Mouse (Mus musculus) layer of hippocampus, postnatal 25 days (tissue): Measurements from ENCODE around the gene Ipo7. TPM values are rescaled to one million over a fixed set of nuclear protein-coding genes. Genes with fewer than 3 reads are reported as not detected.
"Not testable (repeated sequence)": the region's sequence is repeated elsewhere in the genome, so short reads cannot be mapped to it uniquely, and the experiment has no call there.

Experiments
- DNase-seq, 2 experiments: peaks; one replicate each; pipeline ENCODE4 v3.0.0; 2022; ENCODE audit warnings: mixed read lengths in 2 of 2, low spot score in 1 of 2; ENCODE audit errors: extremely low spot score in 1 of 2
- total RNA-seq, 2 experiments: library from RNA; stranded (reverse); gene quantifications; 2 replicates each; pipeline ENCODE4 v1.2.3; 2021

Ipo7 gene
- 100 to 1,000 TPM in 1 of 2 experiments, 10 to 100 TPM in 1; 99.5 to 104 TPM for total RNA-seq

DNA sequence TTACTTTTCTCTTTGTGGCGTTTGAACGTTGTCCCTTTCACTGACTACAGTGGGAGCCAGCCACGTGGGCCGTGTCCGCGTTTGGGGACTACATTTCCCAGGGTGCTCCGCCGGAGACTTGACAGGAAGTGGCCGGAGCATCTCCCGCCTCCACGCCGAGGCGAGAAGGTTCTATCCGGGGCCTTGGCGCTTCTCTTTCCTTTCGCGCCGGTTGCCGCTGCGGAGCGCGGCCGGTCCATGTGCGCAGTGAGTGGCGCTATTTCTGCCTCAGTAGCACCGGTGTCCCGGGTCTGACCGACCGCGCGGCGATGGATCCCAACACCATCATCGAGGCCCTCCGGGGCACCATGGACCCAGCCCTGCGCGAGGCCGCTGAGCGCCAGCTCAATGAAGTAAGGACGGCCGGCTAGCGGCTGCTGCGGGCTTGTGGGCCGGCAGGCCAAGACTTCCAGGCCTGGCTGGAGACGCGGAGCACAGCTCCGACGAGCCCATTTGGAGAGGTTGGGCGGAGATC, at the start of gene Ipo7:
Ipo7 (plus strand) TSS at position 158 of the 514 bp plus-strand sequence.
- peak; percentile 81 to 83 for DNase-seq

DNA sequence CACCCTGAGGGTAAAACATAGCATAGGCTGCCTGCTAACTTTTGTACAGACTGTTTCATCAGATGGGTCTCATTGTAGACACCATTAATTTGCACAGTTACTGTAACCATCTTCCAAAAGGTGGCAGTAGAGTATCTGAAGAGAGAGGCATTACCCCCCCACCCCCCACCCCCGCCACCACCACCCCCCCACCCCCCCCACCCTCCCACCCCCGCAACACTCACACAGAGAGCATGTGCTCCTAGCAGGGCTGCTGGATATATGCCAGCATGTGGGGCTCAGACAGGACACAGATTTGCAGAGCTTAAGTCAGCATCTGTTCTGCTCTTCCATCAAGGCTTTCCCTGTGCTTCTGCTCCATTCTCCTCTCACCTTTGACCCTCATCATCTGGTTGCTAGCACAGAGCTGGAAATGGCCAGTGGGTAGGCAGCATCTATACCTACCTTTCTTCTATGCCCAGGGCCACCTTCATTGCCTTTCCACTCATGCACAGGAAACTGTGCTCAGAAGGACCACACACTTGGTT, 49.1 kb upstream of the Ipo7 start:
- peak; percentile 19 to 28 for DNase-seq

DNA sequence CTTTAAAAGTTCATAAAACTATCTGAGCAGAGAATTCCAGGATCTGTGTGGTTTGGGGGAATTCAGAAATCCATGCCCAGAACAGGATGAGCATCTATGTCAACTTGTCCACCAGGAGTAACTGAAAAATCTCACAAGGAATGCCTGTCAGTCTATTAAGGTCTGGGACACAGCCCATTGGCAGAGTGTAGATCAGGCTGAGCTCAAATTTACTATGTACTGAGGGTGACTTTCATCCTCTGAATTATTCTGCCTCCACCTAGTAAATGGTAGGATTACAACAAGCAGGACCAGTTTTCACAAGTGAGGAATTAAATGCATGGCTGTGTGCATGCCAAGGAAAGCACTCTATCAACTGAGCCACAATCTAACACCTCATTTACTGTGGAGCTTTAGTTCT, 48.5 kb upstream of the Ipo7 start:
- no peak for DNase-seq

DNA sequence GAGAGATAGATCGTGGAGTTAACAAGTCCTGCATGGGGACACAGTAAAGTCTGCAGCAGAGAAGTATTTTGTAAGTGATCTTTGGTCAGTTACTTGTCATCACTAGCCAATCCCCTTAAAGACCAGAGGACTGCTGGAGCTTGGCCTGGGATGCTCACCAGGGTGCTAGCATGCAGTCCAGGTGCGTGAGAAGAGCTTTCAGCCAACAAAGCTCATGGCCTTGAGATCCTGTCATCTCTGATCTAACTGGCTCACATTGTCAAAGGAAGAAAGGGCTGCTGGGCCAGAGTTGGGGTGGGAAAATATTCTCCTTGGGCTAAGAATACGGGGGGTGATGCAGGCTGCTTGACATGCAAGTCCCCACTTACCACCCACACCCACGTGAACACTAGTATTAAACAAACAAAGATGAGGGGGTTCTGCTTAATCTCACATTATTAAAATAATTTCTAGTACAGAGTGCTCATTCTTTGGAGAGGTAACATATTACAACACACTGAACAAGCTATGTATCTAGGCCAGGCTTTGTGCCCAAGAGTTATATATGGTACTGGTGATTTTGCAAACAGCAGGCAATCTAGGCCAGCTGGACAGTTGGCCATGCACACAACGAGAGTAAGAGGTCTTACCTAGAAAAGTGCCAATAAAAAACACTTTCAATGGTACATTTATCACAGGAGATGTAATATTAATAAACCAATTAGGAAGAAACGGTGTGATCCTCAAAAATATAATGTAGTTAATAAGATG, 41.9 kb upstream of the Ipo7 start:
- DNase-seq = no peak

DNA sequence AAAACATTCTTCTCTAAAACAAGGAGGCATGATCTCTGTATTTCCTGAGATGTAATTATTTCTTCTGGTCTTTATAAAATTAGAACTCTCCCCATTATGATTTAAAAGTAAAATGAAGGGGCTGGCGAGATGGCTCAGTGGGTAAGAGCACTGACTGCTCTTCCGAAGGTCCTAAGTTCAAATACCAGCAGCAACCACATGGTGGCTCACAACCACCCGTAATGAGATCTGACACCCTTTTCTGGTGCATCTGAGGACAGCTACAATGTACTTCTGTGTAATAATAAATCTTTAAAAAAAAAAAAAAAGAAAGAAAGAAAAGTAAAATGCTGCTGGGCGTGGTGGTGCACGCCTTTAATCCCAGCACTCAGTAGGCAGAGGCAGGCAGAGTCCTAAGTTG, 40.9 kb upstream of the Ipo7 start:
- not testable (repeated sequence) for DNase-seq

DNA sequence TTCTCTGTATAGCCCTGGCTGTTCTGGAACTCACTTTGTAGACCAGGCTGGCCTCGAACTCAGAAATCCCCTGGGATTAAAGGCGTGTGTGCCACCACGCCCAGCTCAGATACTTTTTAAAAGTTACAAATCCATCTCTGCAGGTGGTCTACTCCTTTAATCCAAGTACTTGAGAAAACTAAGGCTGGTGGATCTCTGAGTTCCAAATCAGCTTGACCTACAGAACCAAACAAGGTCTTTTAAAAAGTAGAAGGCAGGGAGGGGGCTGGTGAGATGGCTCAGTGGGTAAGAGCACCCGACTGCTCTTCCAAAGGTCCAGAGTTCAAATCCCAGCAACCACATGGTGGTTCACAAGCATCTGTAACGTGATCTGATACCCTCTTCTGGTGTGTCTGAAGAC, 33.5 kb upstream of the Ipo7 start:
- not testable (repeated sequence) for DNase-seq

DNA sequence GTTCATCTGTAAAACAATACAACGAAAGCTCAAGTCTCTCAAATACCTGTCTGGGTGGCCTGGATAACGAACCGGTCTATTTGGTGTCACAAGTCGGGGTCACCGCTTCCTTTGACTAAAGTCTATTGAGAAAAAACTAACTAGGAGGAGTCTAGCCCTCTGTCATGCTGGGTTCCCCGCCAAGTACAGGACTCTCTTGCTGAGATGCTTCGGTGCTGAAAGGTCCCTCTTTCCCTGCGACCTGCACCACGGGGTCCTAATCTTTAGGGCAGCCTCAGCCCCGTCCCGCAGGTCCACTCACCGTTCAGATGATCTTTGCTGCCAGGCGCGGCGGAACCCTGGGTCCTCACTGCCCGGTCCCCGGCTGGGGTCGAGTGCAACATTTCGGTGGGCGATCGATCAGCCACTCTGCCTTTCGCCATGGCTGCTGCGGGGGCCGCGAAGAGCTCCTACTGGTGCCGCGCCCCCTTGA, 32.4 kb upstream of the Ipo7 start:
- no peak for DNase-seq

DNA sequence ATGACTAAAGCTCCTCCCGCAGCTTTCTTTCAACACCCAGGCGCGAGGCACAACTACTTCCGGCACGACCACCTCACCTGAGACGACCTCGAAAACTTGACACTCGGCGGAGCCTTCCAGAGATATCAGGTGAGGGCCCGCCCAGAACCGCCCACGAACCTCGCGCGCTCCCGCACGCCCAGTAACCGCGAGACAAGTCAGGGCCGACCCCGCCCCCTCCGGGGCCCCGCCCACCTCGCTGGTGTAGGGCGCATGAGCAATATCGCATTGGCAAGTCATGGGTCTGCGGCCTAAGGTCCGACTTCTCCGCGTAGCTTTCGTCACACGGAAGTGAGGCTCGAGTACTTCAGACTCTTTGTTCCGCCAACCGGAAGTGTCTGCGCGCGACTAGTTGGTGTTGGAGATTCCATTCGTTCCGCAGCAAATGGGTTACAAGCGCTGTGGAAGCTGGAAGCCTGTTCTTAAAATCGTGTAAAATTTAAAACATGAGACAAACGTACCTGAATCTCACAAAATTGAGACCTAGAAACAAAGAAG, 31.9 kb upstream of the Ipo7 start:
- DNase-seq = peak; percentile 92 to 94

DNA sequence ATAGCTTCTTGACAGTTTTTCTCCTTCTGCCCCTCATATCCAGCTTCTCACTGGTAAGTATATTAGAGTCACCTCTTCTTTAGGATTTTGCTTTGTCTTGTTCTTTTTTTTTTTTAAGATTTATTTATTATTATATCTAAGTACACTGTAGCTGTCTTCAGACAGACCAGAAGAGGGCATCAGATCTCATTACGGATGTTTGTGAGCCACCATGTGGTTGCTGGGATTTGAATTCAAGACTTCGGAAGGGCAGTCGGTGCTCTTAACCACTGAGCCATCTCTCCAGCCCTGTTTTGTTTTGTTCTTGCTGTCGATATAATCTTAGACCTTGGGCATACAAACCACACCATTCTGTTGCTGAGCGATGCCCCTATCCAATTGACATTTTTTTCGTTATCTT, 31.3 kb upstream of the Ipo7 start, which contains the start of gene Tmem41b:
Tmem41b (minus strand) TSS at position 155 of the 400 bp plus-strand sequence.
- DNase-seq = not testable (repeated sequence)

DNA sequence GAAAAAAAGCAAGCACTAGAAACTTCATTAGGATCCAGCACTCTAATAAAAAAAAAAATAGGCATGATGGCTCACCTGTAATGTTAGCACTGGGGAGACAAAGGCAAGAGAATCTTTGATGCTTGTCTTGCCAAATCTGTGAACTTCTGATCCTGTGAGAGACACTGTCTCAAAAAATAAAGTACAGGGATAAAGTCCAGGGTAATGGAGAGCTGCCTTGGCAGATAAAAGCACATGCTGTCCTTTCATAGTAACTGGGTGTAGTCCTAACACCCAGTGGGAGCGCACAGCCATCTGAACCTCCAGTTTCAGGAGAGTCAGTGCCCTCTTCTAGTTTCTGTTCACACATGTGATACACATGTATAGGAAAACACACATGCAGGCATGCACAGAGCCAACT, 26.8 kb upstream of the Ipo7 start:
- DNase-seq = no peak

DNA sequence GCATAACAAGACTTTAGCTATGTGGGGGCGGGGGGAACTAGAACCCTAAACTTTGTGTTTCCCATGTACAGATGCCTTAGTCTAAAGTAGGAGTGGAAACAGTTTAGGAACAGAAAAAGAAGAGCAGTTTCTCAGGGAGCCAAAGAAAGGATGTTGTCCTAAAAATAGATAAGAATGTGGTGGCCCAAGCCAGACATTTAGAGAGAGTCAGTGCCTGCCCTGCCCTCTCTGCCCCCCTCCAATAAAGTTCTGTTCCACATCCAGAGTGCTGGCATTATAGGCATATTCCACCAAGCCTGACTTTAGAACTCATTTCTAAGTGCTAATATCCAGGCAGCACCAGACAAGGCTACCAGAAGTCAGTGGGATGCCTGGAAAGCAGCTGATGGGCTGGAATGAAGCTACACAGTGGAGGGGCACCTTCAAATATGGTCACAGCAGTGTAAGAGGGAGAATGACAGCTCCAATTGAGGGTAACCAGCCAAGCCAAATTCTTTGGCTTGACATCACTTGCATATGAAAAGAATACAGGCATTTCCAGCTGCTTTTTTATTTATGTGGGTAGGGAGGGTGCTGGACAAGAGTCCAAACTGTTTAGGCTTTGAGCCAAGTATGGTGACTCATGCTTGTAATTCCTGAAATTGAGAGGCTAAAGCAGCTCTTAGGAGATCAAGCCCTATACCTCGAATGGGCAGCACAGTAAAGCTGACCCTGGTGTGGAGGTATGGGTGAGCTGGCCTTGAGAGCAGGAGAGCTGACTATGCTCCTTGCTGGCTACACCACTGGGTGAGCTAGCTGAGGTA, 24.7 kb upstream of the Ipo7 start:
- DNase-seq = no peak

DNA sequence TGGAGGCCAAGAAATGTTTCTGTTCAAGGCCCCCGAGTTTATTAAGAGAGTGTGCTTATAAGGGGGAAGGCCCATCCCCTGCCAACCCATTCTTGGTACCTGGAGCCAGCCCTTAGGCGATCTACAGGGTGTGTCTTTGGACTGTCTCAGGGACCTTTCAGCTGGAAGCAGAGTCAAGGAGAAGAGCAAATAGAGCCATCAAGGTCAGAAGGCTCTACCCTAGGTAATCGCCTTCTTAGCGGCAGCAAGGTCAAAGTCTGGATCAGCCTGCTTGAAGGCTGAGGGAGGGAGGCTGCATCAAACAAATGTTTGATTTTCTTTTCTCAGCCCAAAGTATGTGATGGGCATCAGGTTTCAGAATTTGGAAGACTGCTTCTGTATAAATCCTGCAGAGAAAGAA, 19.7 kb upstream of the Ipo7 start:
- DNase-seq = no peak

DNA sequence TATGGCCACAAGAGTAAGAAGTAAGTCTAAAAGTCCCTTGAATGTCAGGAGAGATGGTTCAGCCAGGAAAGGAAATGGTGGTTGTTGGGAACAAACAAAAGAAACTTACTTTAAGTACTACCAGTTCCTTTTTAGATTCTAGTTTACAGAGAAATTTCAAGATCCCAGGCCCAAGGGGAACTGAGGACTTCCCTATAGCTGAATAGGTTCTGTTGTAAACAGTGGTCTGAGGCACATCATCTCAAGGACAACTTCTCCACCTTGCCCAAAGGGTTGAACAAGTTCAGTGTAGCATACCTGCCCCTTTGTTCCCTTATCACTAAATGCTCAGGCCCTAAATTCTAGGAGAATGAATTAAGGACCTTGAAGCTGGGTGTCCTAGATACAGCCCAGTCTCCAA, 16.0 kb upstream of the Ipo7 start:
- no peak for DNase-seq

DNA sequence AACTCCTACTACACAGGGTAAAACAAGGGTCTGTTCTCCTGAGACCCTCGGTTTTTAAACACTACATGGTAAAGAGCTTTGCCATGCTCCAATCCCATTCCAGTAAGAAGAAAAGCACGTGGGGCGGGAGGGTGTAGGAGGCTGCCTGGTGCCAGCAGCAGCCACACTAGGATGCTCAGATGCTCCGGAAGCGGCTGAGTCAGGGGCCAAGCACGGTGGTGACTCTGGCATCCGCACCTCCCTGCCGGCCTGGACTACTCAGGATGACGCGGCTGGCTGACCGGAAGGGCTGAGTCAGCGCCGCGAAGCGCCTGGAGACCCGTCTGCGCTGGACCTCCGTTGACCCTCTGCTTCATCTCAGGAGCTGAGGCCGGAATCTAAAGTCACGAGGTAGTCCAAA, 15.1 kb upstream of the Ipo7 start:
- DNase-seq = no peak

DNA sequence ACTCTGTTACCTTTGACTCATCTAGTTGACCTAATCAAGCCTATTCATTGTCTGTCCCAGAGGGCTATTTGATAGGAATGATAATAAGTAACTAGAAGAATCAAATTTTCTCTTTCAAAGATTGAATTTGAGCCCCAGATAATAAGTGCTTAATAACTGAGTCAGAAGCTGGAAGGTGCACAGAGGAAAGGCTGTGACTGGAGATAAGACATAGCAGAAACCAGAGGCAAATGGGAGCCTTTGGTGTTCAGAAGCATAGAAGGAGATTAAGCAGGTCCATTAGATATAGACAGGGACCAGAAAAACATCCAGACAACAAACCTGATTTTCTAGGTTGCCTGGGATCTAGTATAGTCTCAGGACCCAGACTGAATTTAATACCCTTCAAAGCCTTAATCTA, 12.1 kb upstream of the Ipo7 start:
- no peak for DNase-seq

DNA sequence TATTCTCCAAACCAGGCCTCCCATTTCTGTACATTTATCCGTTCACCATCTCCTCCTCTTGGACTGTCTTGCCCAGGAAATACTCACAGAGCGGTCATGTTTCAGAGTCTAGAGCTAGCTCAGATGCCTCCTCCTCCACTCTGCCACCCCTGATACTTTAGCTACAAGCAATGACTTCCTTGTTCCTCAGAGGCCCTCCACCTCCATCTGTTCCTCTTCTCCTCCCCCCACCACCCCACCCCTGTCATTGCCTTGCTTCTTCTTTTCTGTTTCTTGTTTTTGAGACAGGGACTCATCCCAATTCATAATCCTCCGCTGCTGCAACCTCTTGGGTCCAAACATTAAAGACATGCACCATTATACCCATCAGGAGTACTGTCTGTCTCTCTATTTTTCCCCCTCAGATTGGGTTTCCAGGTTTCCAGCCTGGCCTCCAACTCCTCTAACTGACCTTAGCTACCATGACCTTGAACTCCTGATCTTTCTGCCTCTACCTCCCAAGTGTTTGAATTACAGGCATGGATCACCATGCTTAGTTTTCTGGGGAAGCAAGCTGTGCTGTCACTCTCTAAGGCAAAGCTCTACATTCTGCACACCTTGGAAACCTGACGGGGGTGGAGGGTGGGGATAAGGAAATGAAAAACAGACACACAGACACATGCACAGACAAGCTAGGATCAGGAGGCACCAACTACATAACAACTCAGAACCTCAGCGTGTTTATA, 11.4 kb upstream of the Ipo7 start:
- DNase-seq = no peak

DNA sequence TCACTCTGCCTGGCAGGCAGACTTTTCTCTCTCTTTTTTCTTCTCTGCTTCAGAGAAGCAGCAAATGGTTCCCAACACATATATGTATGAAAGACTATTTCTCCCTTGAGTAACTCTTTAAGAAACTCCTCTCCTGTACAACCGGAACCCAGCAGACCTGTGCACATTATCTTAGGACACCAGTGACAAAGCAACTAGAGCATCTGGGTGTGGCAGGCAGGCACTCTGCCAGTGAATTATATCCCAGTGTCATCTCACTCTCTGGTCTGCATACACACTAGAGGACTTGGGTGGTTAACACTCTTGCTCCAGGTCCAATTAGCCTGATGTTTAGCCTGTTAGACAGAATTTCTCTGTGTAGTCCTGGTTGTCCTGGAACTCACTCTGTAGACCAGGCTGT, 9.6 kb upstream of the Ipo7 start:
- no peak for DNase-seq

DNA sequence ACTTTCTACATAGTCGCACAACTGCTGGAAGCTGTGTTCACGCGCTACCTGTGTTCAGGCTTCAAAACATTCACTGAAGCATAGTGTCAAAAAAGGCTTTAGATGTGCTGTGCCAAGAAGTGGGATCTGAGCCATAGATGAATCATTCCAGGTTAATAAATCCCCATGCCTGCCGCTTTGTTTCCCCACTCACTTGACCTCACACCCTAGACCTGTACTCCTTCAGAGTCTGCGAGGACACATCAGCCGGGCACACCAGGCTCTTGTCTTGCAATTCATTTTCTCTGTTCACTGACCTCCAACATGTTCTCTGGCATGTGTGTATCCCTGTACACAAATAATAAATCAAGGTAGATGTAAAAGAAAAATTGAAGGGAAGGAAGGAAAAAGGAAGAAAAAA, 9.0 kb upstream of the Ipo7 start:
- no peak for DNase-seq

DNA sequence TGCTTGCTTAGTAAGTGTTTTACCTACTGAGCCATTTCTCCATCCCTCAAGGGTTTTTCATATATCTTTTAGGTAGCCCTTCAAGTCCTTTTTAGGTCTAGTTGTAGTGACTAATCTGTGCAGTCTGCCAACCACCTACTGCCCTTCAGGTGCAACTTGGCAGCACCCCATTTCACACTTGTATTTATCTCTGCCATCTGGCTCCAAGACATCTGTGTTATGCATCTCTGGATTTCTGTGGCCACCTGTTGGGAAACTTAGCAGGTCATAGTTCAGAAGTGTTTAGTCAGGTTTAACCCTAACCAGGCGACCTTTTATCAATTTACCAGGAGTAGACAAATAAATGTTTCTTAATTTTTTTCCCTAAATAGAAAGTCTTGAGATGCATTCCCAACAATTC, 6.7 kb upstream of the Ipo7 start:
- no peak for DNase-seq

DNA sequence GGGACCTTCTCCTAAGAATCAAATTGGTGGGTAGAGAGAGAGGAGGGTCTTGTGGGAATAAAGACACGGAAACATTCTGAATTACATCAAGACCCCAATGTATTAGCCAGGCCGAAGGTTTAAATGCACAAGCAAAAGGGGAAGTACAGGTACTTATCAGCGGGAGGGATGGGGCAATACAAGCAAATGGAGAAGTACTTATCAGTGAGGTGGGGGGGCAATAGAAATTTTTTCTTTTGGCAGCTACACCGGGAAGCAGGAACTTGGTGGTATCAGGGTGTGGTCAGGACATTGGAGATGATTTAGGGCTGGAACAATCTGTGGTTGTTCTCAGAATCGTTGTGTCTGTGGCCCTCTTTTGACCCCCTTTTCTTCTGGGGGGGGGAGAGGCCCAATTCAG, 3.8 kb upstream of the Ipo7 start:
- no peak for DNase-seq
